Mouse (Mus musculus): ENCODE results near the gene Rtl10.

GRCm38 (mm10) chr16:18507200-18507549 lies 8.5 kb downstream of the Rtl10 start:
- no peak for TF ChIP-seq POLR2A (IDR thresholded peaks at IDR 0.05; ENCODE audit: insufficient read depth, low read length)
- no peak for TF ChIP-seq CTCF (IDR thresholded peaks at IDR 0.05; ENCODE audit: low read depth, low read length)
- no peak for TF ChIP-seq EP300 (IDR thresholded peaks at IDR 0.05; ENCODE audit: insufficient read depth, low read depth, low read length)
